Mouse (Mus musculus): ENCODE results near the gene Kbtbd13.
A peak's percentile ranks its signal among the peaks of the same experiment; 100 is the strongest.

Kbtbd13 gene

DNA sequence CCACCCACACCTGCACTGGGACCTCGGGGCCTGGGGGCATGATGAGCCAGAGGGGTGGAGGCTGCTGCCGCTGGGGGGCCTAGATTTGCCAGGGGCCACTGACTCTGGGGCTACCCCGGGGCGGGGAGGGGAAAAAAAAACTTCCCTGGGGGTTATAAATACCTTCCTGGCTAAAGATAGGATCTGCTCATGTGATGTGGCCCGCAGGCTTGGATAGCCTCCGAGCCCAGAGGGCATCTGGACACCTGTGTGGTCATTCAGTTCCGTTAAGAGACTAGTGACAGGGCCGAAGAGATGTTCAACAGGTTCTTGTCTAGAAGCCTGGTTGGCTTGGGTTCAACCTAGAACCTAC lies at the start of gene Kbtbd13:
Gene Kbtbd13 (minus strand): TSS at position 40 of the 352 bp plus-strand sequence.
- no peak for DNase-seq (ENCODE audit: low spot score in 2 of 2)

DNA sequence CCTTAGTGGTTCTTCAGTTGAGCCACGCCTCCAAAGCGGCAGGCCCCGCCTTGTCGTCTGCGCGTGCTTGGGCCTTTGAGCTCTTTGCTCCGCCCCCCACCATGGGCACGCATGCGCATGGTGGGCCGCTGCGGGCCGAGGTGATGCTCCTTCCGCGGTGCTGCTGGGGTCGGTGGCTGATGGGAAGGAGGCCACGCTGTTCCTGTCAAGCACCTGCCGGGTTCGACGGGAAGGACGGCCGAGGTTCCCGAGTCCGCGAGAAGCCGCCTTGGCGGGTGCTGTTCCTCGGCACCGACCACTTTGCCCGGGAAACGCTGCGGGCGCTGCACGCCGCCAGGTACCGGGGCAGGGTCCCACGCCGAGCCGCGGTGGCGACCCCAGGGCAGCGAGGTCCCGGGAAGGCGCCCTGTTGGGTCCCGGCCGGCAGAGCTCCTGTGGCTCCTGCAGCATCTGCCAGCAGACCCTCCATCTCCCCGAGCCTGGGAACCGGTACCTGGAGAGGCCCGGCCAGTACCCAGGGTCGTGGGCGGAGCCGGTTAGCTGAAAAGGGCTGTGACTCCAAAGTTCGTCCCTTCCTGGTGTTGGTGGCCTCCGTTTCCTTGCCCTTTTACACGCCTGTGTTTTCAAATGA lies 44.3 kb upstream of the Kbtbd13 start, which contains the start of gene Mtfmt:
Gene Mtfmt (plus strand): TSS at position 112 of the 631 bp plus-strand sequence.
- peak; percentile 94 to 96 for DNase-seq (ENCODE audit: low spot score in 2 of 2)

DNA sequence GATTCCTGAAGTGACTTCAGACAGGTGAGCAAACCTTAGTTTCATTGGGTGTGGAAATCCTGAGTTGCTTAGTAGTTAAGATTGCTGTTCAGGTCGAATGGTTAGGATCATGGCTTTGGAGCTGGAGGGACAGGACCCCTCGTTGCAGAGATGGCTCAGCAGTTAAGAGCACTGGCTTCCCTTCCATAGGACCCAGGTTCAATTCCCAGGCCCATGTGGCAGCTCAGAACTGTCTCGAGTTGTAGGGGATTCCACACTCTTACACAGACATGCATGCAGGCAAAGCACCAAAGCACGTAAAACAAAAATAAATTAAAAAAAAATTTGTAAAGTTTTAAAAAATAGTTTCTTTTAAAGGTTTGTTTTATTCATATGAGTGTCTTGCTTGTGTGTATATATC lies 43.8 kb upstream of the Kbtbd13 start:
- DNase-seq (ENCODE audit: low spot score in 2 of 2) = no peak

DNA sequence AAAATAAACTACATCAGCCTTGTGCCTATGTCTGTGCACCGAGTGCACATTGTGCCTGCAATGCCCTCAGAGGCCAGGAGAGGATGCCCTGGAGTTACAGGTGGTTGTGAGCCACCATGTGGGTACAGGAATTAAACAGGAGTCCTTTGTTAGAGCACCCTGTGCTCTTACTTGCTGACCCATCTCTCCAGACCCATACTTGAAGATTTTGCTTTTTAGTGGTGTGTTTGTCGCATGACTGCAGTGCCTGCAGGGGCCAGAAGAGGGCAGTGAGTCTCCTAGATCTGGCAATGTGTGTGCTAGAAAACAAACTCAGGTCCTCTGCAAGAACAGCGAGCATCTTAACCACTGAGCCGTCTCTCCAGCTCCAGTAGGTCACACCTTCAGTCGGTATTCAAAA lies 42.7 kb upstream of the Kbtbd13 start:
- peak; percentile 18 to 49 for DNase-seq (ENCODE audit: low spot score in 2 of 2)

DNA sequence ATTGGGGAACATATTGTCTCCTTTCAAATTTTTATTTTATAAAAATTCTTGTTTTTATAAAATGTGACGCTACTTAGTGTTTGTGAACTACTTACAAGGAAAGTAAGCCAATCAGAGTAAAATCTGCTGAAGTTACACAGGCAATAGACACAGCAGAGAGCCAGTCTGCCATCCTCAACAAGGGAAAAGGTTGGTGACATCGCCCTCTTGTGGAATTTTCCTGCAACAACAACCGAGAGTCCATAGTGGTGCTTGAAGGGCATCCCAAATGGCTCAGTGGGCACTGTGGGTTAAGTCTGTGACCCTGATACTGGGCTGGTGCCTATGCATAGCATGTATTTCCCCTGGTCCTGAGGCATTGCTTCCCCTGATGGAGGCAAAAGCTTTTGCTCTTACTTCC lies 40.8 kb upstream of the Kbtbd13 start:
- peak; percentile 63 to 75 for DNase-seq (ENCODE audit: low spot score in 2 of 2)

DNA sequence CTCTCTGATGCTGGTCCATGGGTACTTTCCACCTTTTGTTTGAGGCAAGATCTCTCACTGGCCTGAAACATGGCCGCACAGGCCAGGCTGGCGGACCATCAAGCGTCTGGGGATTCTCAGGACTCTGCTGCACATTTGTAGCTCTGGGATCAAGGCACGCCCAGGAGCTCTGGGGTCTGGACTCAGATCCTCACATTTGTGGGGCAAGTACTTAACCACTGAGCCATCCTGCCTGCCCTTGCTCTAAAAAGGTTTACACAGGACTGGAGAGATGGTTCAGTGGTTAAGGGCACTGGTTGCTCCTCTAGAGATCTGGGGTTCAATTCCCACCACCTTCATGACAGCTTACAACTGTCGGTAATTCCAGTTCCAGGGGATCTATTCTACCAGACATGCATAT lies 39.5 kb upstream of the Kbtbd13 start:
- DNase-seq (ENCODE audit: low spot score in 2 of 2) = no peak

DNA sequence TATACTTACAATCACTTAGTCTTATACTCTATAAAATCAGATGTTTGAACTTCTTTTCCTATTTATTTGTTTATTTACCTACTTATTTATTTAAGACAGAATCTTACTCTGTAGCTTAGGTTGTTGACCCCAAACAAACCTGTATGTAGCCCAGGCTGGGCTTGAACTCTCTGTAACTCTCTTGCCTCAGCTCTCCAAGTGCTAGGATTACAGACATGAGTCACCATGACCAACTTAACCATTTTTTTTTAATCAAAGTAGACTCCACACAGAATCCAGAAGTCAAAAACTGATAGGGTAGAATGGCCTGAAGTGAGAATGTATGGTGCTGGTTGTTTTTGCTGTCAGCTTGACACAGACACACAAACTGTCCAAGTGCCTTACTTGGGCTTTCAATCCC lies 38.9 kb upstream of the Kbtbd13 start:
- no peak for DNase-seq (ENCODE audit: low spot score in 2 of 2)

DNA sequence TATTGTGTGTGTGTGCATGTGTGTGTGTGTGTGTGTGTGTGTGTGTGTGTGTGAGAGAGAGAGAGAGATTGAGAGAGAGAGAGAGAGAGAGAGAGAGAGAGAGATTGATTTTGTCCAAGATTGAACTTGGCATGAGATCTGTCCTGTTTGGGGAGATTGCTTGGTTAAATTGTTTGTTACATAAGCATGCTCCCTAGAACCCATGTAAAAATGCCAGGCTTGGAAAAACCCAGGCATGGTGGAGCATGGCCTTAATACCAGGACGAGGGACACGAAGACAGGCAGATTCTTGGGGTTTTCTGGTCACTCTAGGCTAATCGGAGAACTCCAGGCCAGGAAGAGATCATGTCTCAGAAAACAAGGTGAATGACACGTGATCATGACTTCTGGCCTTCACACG lies 36.6 kb upstream of the Kbtbd13 start:
- no peak for DNase-seq (ENCODE audit: low spot score in 2 of 2)

DNA sequence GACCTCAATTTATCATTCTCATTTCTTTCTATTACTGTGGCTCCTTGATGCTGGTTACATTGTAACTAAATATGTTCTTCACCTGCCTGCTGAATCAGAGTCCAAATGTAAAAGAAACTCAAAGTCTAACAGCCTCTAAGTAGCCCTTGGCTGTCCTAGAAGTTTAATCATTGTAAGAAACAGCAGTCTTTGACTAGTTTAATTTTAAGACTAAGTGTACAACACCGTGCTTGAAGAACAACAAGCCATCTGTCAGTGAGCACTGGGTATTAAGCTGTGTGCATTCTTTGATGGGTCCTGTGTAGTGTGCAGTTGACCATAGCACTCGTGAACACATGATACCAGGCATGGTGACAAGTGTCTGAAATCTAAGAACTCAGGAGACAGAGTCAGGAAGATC lies 36.1 kb upstream of the Kbtbd13 start:
- no peak for DNase-seq (ENCODE audit: low spot score in 2 of 2)

DNA sequence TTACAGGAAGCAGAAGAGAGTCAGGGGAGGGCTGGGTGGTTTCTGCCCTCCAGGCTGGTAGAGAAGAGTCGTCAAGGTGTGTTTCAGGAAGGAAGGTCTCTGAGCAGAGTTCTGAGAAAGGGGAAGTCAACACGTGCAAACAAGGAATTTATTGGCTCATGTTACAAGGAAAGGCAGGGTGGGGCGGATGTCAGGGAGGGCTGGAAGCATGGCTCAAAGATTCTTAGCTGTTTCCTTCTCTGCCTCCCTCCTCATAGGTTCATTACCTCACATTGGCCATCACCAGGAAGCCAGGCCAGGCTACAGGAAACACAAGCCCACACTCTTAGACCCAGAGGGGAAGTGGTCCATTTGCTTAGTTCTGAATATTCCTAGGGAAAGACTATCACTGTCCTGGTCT lies 32.9 kb upstream of the Kbtbd13 start:
- no peak for DNase-seq (ENCODE audit: low spot score in 2 of 2)

DNA sequence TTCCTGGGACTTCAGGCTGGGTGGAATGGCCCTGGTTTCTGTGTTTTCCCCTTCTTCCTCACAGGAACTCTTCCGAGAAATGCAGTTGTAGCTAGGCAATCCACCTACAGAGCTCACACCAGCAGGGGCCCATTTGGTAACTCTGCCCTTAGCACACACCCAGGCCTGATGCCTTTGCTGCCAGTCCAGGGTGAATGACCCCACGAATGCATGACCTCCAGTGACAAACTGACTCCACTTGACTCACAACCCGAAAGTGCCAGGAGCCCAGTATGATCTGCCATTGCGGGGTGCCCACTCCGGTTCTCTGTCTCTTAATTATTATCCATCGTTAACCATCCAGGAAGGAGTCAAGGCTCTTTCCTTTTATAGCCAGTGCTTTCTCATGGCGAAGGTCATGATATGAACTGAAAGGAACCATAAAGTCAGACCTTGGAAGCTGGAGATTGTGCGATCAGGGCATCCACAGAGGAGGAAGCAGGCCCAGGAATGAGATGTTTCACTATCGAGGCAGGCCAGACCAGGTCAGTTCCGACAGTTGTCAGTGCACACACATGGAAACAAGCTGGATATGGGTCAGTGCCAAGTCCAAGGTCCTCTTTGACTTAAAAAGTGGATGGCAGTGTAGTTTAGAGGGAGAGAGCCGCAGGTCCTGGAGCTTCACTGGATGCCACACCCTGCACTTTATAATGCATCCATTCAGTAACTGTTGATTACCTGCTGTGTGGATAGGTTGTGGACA lies 31.5 kb upstream of the Kbtbd13 start, which contains the start of gene Slc51b:
Gene Slc51b (minus strand): TSS at position 196 of the 742 bp plus-strand sequence.
- no peak for DNase-seq (ENCODE audit: low spot score in 2 of 2)

DNA sequence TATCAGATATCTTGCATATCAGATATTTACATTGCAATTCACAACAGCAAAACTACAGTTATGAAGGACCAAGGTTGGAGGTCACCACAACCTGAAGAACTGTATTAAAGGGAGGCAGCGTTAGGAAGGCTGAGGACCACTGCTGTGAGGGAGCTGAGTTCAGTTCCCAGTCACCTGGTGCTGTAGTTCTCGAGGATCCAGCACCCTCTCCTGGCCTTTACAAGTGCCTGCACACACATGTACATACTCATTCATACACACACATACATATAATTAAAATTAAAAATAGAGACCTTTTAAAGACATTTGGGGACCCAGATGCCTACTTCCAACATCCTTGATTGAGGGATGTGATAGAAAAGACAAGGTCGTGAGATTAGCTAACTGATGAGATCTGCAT lies 28.2 kb upstream of the Kbtbd13 start:
- no peak for DNase-seq (ENCODE audit: low spot score in 2 of 2)

DNA sequence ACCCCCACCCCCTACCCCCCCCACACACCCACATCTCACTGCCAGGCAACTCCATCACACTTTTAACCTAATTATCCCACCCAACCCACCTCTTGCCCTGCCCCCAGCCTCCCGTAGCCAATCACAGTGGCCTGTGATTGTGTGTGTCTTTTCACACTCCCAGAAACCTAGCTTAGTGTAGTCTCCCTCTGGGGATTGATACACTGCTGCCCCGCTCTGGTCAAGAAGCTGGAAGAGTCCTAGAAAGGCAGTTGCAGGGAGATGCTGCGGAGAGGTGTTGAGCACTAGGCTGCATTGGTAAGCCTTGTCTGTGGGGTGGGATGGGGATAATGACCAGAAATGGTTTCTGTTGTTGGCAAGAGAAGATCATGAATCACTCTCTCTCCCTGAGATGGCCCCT lies 26.3 kb upstream of the Kbtbd13 start:
- DNase-seq (ENCODE audit: low spot score in 2 of 2) = no peak

DNA sequence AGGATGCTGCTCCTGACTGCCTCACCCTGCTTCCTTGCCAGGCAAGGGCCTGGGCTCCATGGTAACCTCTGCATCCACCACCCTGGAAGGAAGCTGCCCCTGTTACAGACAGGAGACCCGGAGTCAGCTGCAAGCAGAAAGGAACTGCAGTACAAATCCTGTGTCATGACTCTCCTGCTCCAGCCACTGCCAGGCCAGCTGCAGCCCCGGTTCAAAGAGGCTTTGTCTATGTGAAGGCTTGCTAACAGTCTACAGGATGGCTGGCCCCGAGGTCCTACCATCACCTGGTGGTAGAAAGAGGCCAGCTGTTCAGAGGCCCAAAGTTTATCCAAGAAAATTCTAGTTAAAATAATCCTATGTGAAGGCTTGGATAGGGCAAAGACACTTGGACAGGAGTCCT lies 19.9 kb upstream of the Kbtbd13 start:
- no peak for DNase-seq (ENCODE audit: low spot score in 2 of 2)

DNA sequence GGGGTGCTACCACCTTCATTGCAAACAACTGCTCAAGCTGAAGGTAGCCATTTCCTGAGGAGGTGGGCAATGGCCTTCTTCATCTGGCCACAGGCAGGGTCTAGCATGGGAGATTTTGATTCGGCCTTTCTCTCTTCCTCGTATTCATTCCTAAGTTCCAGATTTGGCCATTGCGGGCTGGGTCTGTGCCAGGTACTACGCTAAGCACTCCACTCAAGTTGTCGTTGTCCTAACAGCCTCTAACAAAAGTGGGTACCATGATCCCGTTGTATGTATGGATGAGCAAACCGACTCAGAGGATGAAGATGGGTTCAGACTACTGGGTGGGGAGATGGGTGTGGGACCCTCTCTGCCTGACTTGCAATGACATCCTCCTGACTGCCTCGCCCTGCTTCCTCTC lies 18.9 kb upstream of the Kbtbd13 start:
- DNase-seq (ENCODE audit: low spot score in 2 of 2) = no peak

DNA sequence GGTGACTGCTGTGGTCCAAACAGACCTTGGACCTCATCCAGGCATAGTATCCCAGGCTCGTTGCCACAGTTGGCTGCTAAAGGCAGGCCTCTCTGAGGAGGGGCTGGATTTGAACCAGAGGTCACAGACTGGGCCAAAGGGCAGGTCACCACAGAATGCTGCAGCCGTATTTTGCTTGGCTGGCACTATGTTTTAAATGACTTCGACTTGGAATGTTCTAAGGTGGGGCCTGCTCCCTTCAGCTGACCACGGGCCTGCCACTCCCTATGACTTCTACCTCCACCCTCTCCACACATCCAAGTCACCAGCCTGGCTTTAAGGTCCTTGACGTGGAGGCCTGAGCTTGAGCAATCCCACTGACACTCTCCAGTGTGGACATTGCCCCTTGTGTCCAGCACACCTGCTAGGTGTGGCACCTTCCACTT lies 17.4 kb upstream of the Kbtbd13 start:
- no peak for DNase-seq (ENCODE audit: low spot score in 2 of 2)

DNA sequence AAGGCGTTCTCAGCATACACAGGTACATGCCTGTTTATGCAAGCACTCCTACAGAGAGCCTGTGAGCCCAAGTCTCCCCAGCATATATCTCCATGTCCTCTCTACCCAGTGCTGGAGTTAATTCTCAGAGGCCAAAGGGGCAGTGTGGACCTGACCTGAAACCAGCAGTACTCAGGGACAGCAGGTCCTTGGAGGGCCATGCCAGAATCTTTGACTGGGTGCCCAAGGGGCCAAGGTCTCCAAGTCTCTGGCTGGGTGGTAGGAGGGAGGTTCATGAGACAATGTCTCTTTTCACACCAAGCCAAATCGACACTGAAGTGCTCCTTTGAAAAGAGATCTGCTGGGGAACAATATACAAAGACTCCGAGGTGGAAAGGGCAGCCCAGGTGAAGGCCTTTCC lies 16.4 kb upstream of the Kbtbd13 start:
- no peak for DNase-seq (ENCODE audit: low spot score in 2 of 2)

DNA sequence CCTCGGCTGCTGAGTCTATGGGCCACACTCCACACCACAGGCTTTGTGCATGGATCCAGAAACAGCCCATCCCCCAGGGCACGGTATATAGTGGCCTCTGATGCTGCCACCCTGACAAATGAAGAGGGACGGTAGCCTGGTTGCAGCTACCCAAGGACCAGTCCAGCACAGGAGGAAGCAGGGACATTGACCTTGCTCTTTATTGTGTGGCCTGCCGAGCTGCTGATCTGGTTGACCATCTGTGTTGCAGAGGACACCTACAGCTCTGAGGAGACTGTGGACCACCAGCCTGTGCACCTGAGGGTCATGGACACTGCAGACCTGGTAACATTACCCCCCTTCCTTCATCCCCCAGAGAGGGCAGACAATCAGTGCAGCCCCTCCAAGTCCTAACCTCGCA lies 15.9 kb upstream of the Kbtbd13 start:
- no peak for DNase-seq (ENCODE audit: low spot score in 2 of 2)

DNA sequence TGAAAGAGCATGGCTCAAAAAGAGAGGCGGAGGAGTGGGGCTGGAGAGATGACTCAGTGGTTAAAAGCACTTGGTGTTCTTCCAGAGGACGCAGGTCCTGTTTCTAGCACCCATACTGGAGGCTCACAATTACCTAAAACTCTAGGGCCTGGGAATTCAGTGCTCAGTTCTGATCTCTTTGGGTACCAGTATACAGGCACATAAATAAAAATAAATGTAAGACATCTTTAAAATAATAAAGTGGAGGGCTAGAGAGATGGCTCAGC lies 13.7 kb upstream of the Kbtbd13 start:
- no peak for DNase-seq (ENCODE audit: low spot score in 2 of 2)

DNA sequence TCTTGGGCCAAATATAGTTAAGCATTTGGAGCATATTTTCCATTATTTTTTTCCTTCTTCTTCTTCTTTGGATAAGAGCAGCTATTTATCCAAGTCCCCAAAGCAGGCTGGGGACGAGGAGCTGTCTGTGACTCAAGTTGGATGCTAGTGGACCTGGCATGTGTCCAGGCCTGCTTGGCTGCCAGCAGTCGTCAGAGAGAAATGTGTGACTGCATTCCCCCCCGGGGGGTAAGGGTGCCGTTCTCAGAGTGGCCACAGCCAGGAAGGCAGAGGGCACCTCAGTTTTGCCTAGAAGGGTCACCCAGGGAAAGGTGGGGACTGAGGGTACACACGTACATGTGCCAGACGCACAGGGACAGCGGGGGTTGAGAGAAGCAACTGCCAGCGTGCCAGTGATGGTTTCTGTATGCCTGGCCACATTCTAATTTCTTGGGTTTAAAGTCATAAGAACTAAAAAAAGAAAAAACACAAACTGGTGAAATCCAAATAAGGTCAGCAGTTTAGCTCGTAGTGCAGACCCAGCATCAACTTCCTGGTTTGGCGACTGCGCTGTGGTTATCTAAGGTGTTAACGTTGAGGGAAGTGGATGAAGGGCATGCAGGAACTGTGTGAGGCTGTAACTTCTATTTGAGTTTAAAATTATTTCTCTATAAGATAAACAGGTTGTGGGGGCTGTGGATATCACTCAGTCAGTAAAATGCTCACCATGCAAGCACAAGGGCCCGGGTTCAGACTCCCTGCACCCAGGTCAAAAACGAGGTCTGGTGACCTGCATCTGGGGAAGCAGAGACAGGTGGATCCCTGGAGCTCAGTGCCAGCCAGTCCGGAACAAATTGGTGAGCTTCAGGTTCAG lies 13.1 kb upstream of the Kbtbd13 start:
- DNase-seq (ENCODE audit: low spot score in 2 of 2) = peak in 1 of 2 experiments; percentile 24

DNA sequence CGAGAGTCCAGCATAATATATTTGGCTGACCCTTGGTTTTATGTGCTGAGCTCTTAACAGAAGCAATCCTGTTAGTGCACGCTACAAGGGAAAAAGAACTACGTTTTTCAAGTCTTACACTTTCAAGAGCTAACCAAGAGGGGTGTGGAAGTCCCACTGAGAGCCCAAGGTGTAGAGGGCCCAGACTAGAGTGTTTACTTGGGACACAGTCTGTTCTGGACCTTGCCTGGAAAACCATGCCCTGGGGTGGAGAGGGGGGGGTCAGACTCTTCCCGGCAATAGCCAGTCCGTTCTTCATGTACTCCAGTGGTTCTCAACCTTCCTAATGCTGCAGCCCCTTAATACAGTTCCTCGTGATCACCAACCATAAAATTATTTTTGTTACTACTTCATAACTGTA lies 8.5 kb upstream of the Kbtbd13 start:
- DNase-seq (ENCODE audit: low spot score in 2 of 2) = no peak

DNA sequence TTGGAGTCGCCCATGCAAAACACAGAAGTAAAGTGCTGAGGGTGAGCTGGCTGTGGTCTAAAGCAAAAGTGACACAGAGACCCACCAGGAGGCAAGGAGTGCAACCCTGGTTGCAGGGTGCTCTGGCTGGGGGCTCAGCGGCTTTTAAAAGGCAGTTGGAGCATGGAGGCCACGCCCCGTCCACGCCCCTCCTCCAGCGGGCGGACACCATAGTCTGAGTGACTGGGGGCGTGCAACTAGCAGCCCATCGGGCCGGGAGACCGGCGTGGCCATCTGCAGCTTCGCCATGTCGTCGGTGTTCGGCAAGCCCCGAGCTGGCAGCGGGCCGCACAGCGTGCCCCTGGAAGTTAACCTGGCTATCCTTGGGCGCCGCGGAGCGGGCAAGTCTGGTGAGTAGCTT lies 6.8 kb upstream of the Kbtbd13 start, which contains the start of gene Rasl12:
Gene Rasl12 (plus strand): TSS at position 228 of the 400 bp plus-strand sequence.
- peak; percentile 39 to 43 for DNase-seq (ENCODE audit: low spot score in 2 of 2)

DNA sequence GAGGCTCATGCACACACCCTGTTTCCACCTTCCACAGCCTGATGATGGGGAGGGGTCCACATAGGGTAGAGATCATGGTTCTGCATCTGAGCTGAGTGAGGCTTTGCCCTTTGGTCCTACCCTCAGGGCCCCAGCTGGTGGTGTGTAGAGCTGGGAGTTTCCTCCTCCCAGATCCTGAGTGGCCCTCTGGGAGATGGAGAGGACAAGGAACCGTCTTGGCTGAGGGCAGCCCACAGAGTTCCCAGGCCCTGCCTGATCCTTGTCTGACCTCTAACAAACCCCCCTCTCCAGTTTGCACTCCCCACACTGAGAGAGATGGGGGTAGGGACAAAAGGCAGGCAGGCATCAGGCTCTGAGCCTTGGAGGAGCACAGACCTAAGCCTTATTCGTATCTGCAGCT lies 2.9 kb upstream of the Kbtbd13 start:
- DNase-seq (ENCODE audit: low spot score in 2 of 2) = no peak

All from spleen, postnatal 36 days (tissue).